Mouse (Mus musculus) gastrocnemius, postnatal 25 days (tissue): ENCODE measurements around the gene Gpank1. TPM values are rescaled to one million over a fixed set of nuclear protein-coding genes. Genes with fewer than 3 reads are reported as not detected.

Experiments used
- DNase-seq: peaks from one replicate; pipeline ENCODE4 v3.0.0; 2022
- total RNA-seq, 2 experiments: library from RNA; stranded (reverse); gene quantifications; 1 replicate in 1 of 2; 2 replicates in 1 of 2; pipeline ENCODE4 v1.2.3; 2021

Gene Gpank1
- total RNA-seq, 2 experiments from 2014 or later = 7.1 to 8.4 TPM

DNA sequence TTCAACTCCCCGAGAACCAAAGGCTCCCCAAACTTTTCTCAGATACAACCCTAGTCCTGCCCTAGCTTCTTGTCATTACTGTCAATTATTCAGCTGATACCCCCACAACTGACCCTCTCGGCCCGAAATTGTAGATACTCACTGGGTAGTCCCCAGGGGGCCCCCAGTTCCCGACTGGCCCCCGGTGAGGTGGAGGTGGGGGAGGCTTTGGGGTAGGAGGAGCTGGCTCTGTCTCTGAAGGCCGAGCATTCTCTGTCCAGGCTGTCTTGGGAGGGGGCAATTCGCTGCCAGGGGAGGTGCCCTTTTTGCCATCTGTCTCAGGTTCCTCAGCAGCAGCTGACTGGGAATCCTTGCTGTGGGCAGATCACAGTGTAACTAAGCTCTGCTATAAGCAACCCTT is 38.4 kb downstream of the Gpank1 start:
- no peak for DNase-seq

DNA sequence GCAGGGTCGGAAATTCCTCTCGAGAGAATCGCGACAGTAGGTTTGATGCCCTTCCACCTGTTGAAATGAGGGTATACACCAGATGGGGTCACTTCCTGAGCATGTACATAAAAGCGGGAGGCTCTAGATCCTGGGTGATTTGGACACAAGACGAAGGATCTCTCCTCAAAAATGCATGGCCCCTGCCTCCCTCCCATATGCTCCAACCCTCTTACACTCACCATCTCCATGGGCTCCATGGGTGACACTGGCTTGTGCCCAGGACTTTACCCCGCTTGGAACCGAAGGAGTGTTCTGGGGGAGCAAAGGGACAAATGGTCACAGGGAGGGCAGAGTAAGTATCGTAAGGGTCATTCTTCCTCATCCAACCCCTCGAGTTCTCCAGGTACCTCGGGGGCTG is 40.2 kb downstream of the Gpank1 start:
- DNase-seq = no peak

- no peak for DNase-seq
Measured at GRCm38 (mm10) chr17:35162121-35162520, 40.9 kb downstream of the Gpank1 start.

GRCm38 (mm10) chr17:35162730-35163129 is 41.5 kb downstream of the Gpank1 start:
- no peak for DNase-seq

DNA sequence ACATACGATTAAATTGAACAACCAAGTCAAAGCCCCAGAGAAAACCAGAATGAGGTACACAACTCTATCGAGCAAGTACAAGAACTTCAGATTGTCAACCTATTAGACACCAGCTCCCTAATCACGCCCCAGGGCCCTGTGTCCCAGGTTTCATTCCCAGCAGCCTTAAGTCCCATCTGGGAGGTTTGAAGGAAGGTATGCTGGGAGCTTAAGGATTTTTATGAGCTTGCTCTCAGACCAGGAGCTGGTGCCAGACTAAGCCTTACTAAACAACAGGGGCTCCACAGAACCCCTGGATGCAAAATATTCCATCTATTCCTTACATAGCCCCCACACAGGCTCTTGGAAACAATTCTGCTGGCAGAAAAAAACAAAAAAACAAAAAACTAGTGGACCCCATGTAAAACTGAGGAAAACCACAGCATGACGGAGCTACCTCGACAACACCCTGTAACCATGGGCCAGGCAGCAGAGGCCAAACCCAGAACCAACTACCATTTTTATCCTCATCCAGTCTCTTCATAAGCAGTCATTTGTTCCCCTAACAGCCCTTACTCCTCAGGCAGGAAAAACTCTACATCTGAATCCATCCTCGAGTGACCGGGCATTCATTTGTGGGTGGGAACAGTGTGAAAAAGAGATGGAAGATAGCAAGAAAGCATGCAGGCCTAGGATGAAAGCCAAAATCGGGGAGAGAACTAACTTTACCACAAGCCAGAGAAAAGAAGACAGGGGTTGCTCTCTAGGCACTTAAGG is 42.2 kb downstream of the Gpank1 start:
- no peak for DNase-seq

GRCm38 (mm10) chr17:35164218-35164567 is 42.9 kb downstream of the Gpank1 start:
- DNase-seq = no peak

- DNase-seq = peak; percentile 98
Measured at GRCm38 (mm10) chr17:35164568-35165450, 43.6 kb downstream of the Gpank1 start, which contains the start of gene Prrc2a. Prrc2a (minus strand) TSS chr17:35164897.

GRCm38 (mm10) chr17:35165451-35166155 is 44.3 kb downstream of the Gpank1 start:
- no peak for DNase-seq

- DNase-seq = no peak
Measured at GRCm38 (mm10) chr17:35166352-35167035, 45.2 kb downstream of the Gpank1 start.

GRCm38 (mm10) chr17:35167794-35168193 is 46.5 kb downstream of the Gpank1 start:
- DNase-seq = no peak

GRCm38 (mm10) chr17:35168541-35169207 is 47.4 kb downstream of the Gpank1 start:
- DNase-seq = no peak

DNA sequence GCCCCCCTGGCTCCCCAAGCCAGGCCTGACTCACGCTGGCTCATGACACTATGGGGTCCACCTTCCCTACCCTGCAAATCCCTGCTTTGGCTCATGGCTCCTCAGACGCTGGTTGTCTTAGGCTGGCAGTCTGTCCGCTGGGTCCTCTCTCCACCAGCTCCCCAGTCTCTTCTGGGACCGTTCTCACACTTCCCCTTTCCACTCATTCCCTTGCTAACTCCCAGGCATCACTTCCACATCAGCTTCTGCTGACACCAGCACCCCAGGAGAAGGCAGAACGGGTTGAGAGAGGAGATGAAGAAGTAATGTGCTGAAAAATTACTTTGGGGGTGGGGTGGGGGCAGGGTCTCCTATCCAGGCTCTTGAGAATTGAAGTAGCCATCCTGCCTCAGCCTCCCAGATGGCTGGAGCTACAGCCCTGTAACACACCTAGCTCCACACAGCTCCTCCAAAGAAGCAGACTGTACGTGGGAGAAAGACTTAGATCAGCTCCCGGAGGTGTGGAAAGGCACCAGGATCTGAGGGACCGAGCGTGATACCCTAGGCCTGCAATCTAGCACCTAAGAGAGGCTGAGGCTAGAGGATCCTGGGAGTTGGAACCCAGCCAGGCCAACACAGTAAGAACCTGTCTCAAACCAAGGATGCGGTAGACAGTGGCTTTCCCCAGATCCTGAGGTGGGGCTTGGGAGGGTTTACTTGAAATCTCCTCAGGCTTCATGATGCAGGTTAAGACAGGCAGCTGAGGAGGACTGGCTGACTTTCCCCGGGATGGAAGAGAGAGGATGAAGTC is 51.4 kb downstream of the Gpank1 start:
- DNase-seq = no peak

GRCm38 (mm10) chr17:35173329-35173728 is 52.1 kb downstream of the Gpank1 start:
- no peak for DNase-seq

Other genes with a start within 250 kb of the Gpank1 start
- 1 to 10 TPM; 5.0 to 5.2 TPM for gene Zbtb12, start 242.0 kb upstream of the Gpank1 start, total RNA-seq
- not detected for gene Gm20547, start 239.4 kb upstream of the Gpank1 start, total RNA-seq
- gene C2, start 223.2 kb upstream of the Gpank1 start, total RNA-seq = 1 to 10 TPM; 2.6 to 2.9 TPM
- gene Ehmt2, start 223.0 kb upstream of the Gpank1 start, total RNA-seq = 10 to 100 TPM; 25.5 to 26.4 TPM
- not detected for gene Slc44a4, start 207.0 kb upstream of the Gpank1 start, total RNA-seq
- gene Neu1, start 190.2 kb upstream of the Gpank1 start, total RNA-seq = 1 to 10 TPM; 8.5 to 9.3 TPM
- gene Hspa1b, start 162.2 kb upstream of the Gpank1 start, total RNA-seq = 1 to 10 TPM; 4.4 to 6.7 TPM
- gene Gm20481, start 151.5 kb upstream of the Gpank1 start, total RNA-seq = not detected
- 1 to 10 TPM; 5.9 to 8.1 TPM for gene Hspa1a, start 149.3 kb upstream of the Gpank1 start, total RNA-seq
- 10 to 100 TPM; 21.5 to 31.8 TPM for gene Hspa1l, start 148.8 kb upstream of the Gpank1 start, total RNA-seq
- 10 to 100 TPM; 15.0 to 15.4 TPM for gene Lsm2, start 139.6 kb upstream of the Gpank1 start, total RNA-seq
- 10 to 100 TPM; 29.4 to 31.2 TPM for gene Vars, start 120.5 kb upstream of the Gpank1 start, total RNA-seq
- 1 to 10 TPM; 9.0 to 9.6 TPM for gene Vwa7, start 104.9 kb upstream of the Gpank1 start, total RNA-seq
- gene Sapcd1, start 93.4 kb upstream of the Gpank1 start, total RNA-seq = under 1 TPM in 1 of 2 experiments, not detected in 1; 0.31 TPM
- under 1 TPM; 0.67 to 0.72 TPM for gene Msh5, start 74.7 kb upstream of the Gpank1 start, total RNA-seq
- 10 to 100 TPM; 12.4 to 18.6 TPM for gene Clic1, start 71.5 kb upstream of the Gpank1 start, total RNA-seq
- gene Ddah2, start 62.4 kb upstream of the Gpank1 start, total RNA-seq = 10 to 100 TPM; 11.1 to 13.3 TPM
- gene Ly6g6c, start 56.1 kb upstream of the Gpank1 start, total RNA-seq = not detected
- gene Mpig6b, start 55.3 kb upstream of the Gpank1 start, total RNA-seq = not detected
- not detected for gene Ly6g6e, start 44.6 kb upstream of the Gpank1 start, total RNA-seq
- under 1 TPM; 0.51 to 0.72 TPM for gene Ly6g6d, start 43.4 kb upstream of the Gpank1 start, total RNA-seq
- gene Ly6g6f, start 35.8 kb upstream of the Gpank1 start, total RNA-seq = not detected
- 10 to 100 TPM; 61.9 to 62.4 TPM for gene Abhd16a, start 32.2 kb upstream of the Gpank1 start, total RNA-seq
- not detected for gene Ly6g5c, start 13.2 kb upstream of the Gpank1 start, total RNA-seq
- gene Ly6g5b, start 6.0 kb upstream of the Gpank1 start, total RNA-seq = not detected
- 100 to 1,000 TPM; 149 to 158 TPM for gene Csnk2b, start 598 bp downstream of the Gpank1 start, total RNA-seq
- 10 to 100 TPM; 19.5 to 22.6 TPM for gene D17H6S53E, start 4.9 kb downstream of the Gpank1 start, total RNA-seq
- not detected for gene Apom, start 10.6 kb downstream of the Gpank1 start, total RNA-seq
- 100 to 1,000 TPM; 180 to 197 TPM for gene Bag6, start 13.7 kb downstream of the Gpank1 start, total RNA-seq
- gene Prrc2a, start 43.4 kb downstream of the Gpank1 start, total RNA-seq = 100 to 1,000 TPM in 1 of 2 experiments, 10 to 100 TPM in 1; 93.3 to 102 TPM
- 1 to 10 TPM in 1 of 2 experiments, under 1 TPM in 1; 0.97 to 1.4 TPM for gene Aif1, start 54.6 kb downstream of the Gpank1 start, total RNA-seq
- under 1 TPM in 1 of 2 experiments, not detected in 1; 0.78 TPM for gene Lst1, start 67.0 kb downstream of the Gpank1 start, total RNA-seq
- not detected for gene Ltb, start 73.0 kb downstream of the Gpank1 start, total RNA-seq
- gene Tnf, start 80.6 kb downstream of the Gpank1 start, total RNA-seq = under 1 TPM in 1 of 2 experiments, not detected in 1; 0.18 TPM
- gene Lta, start 83.9 kb downstream of the Gpank1 start, total RNA-seq = under 1 TPM in 1 of 2 experiments, not detected in 1; 0.32 TPM
- under 1 TPM in 1 of 2 experiments, not detected in 1; 0.70 TPM for gene Gm16181, start 99.4 kb downstream of the Gpank1 start, total RNA-seq
- 1 to 10 TPM; 1.9 to 2.3 TPM for gene Atp6v1g2, start 112.2 kb downstream of the Gpank1 start, total RNA-seq
- gene Nfkbil1, start 114.3 kb downstream of the Gpank1 start, total RNA-seq = 1 to 10 TPM; 5.6 to 6.8 TPM
- 10 to 100 TPM; 71.5 to 79.1 TPM for gene Ddx39b, start 120.3 kb downstream of the Gpank1 start, total RNA-seq
- 10 to 100 TPM; 30.2 to 57.3 TPM for gene H2-D1, start 141.3 kb downstream of the Gpank1 start, total RNA-seq
- gene H2-Q1, start 198.9 kb downstream of the Gpank1 start, total RNA-seq = under 1 TPM; 0.20 to 0.86 TPM
- gene H2-Q2, start 220.8 kb downstream of the Gpank1 start, total RNA-seq = under 1 TPM; 0.36 to 0.78 TPM